Mouse (Mus musculus): Measurements from ENCODE around the gene Slc39a10. TPM values are rescaled to one million over a fixed set of nuclear protein-coding genes. Genes with fewer than 3 reads are reported as not detected.

The Slc39a10 gene
- polyA plus RNA-seq, 1 experiment, result 3.8 TPM

DNA sequence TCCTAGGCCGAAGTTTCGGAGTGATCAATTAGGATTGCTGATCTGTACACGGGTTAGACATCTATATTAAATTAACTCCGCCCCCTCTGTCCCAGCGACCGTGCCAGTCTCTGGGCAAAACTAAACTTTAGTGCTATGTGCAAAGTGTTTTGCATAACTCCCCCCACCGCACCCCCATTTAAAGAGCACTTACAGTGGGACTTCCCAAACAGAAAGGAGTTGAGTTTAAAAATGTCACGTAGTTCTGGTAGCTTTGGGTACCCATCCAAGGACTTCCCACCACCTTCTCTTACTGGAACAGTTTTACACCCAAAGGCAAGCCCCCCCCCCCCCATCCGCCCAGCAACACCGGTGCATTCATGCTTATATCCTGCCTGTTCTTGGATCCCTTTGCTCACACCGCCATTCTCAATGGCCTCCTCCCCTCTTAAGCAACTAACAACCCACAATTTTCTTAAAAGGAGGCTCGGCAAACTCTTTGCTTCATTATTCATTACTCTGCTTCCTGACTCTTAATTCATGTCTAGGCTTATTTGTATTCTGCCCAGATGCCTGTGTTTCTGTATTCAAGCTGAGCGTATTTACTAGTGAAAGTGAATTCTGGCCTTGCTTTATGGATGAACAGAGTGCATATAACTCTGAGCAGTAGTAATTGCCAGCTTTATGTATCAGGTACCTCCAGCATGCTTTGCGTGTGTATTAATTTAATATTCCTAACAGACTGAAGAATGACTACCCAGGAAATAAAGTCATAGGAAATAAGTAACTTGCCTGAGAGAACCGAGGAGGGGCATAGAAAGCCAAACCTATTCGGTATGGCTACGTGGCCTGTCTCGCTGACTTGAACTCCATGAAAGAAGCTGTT lies 38.4 kb downstream of the Slc39a10 start:
- Histone ChIP-seq H3K4me1 (ENCODE audit: control insufficient read depth, insufficient read depth, insufficient read length) (peaks cover 2% of the 10 kb centered on the region; the same call in 1 of the 2 replicates), H3K27ac (ENCODE audit: insufficient read depth, low read length) (peak overlapping the region; percentile 99), H3K27me3 (ENCODE audit: control insufficient read depth, insufficient read depth, low read length) (no peaks in the 10 kb centered on the region), H3K4me3 (ENCODE audit: extremely low read depth, insufficient read depth, insufficient read length) (peak overlapping the region; percentile 78), H3K36me3 (ENCODE audit: control insufficient read depth, insufficient read depth, low read length) (no peaks in the 10 kb centered on the region)
- 24% methylated on average over 18 of the region's 18 CpGs for WGBS
- DNase-seq (ENCODE audit: low read depth in 1 of 2, low spot score in 2 of 2), result peak; percentile 77 to 88
- TF ChIP-seq POLR2A (IDR thresholded peaks at IDR 0.05; ENCODE audit: low read depth, low read length) (peak; percentile 14; the same call in 1 of the 2 replicates), CTCF (IDR thresholded peaks at IDR 0.05; ENCODE audit: extremely low read depth, insufficient read depth, insufficient read length, insufficient replicate concordance) (no peak)

DNA sequence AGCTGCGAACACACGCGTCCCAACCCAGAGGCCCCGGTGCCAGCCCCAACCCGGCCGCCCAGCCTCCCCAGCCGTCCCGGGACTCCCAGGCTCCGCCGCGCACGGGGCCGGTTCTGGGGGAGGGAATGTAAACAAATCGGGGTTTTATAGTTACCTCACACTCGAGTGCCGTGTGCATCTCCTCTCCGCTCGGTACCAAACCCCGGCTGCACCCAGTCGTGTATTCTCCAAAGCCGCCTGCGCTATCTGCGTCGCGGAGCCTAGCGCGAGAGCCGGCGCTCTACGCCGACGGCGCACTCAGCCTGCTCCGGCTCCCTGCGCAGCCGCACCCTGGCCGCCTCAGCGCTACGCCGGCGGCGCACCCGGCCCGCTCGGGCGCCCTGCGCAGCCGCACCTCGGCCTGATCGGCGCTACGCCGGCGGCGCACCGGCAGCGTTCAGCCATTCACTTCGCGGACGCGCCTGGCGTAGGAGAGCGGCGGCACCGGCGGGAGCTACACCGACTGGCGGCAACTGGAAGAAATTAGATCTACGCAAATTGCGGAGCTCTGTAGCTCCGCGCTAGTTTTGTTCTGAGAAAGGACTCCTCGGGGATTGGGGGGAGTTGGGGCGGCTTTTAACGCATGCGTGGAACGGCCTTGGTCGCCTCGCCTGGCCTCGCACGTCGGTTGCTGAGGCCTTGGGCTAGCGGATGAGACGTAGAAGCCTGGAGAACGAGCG lies 39.2 kb downstream of the Slc39a10 start:
- H3K4me3 ChIP-seq (ENCODE audit: extremely low read depth, insufficient read depth, insufficient read length), result peak overlapping the region; percentile 85
- H3K27me3 ChIP-seq (ENCODE audit: control insufficient read depth, insufficient read depth, low read length), result no peaks in the 10 kb centered on the region
- under 1% methylated on average over 86 of the region's 86 CpGs for WGBS
- peak overlapping the region; percentile 99 for H3K27ac ChIP-seq (ENCODE audit: insufficient read depth, low read length)
- H3K4me1 ChIP-seq (ENCODE audit: control insufficient read depth, insufficient read depth, insufficient read length), result no peaks in the 10 kb centered on the region; the same call in 1 of the 2 replicates
- TF ChIP-seq POLR2A (IDR thresholded peaks at IDR 0.05; ENCODE audit: low read depth, low read length) (peak; percentile 88), CTCF (IDR thresholded peaks at IDR 0.05; ENCODE audit: extremely low read depth, insufficient read depth, insufficient read length, insufficient replicate concordance) (no peak)
- H3K36me3 ChIP-seq (ENCODE audit: control insufficient read depth, insufficient read depth, low read length), result no peaks in the 10 kb centered on the region
- peak; percentile 91 to 94 for DNase-seq (ENCODE audit: low read depth in 1 of 2, low spot score in 2 of 2)

DNA sequence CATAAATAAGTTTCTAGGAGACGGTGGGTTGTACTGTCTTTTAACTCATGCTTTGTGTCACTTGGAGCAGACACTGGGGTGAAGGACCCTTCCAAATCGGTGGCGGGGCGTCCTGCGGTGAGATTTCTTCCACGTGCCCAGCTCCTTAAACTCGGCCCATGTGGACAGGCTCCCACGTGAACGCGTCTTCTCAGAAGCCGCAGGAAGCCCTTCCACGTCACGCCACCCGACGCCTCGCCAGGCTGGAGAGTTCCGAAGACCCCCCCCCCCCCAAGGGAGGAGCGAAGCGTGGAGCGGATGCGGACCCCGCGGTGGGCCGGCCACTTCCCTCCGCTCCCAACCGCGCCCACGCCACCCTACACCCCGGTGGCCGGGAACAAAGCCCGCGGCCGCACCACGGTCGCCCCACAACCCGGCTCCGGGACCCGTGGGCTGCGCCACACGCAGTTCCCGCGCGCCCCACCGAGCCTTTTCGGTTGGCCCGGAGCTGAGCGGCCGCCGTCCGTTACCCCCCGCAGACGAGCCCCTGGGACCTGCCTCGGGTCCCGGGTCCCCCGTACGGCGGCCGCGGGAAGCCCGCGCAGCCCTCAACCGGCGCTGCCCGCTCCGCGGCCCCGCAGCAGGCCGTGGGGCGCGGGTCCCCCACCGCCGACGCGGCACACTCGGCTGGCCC lies 39.9 kb downstream of the Slc39a10 start:
- no peaks in the 10 kb centered on the region for H3K36me3 ChIP-seq (ENCODE audit: control insufficient read depth, insufficient read depth, low read length)
- no peaks in the 10 kb centered on the region for H3K27me3 ChIP-seq (ENCODE audit: control insufficient read depth, insufficient read depth, low read length)
- no peaks in the 10 kb centered on the region; the same call in 1 of the 2 replicates for H3K4me1 ChIP-seq (ENCODE audit: control insufficient read depth, insufficient read depth, insufficient read length)
- WGBS, result under 1% methylated on average over 67 of the region's 75 CpGs
- peak overlapping the region; percentile 85 for H3K4me3 ChIP-seq (ENCODE audit: extremely low read depth, insufficient read depth, insufficient read length)
- TF ChIP-seq CTCF (IDR thresholded peaks at IDR 0.05; ENCODE audit: extremely low read depth, insufficient read depth, insufficient read length, insufficient replicate concordance), result no peak
- peak in 1 of 2 experiments; percentile 50 for DNase-seq (ENCODE audit: low read depth in 1 of 2, low spot score in 2 of 2)
- peak overlapping the region; percentile 99 for H3K27ac ChIP-seq (ENCODE audit: insufficient read depth, low read length)

DNA sequence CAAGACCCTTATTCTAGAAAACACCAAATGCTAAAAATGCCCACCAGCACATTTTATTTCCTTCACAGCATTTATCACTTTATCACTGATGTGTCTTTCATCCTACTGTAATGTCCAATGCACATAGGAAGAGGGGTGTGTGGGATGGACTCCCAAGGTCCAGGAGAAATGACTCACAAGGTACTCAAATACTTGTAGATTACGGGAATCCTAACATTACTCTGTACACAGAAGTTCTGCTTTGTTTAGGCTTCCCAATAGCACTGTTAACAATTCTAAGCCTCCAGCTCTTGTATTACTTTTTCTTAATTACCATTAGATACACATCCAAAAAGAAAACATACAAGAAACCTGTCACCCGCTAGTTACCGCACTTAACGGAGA lies 40.4 kb downstream of the Slc39a10 start:
- H3K4me3 ChIP-seq (ENCODE audit: extremely low read depth, insufficient read depth, insufficient read length), result peak overlapping the region; percentile 85
- TF ChIP-seq POLR2A (IDR thresholded peaks at IDR 0.05; ENCODE audit: low read depth, low read length), result no peak
- no peak for DNase-seq (ENCODE audit: low read depth in 1 of 2, low spot score in 2 of 2)
- 2% methylated on average over 4 of the region's 4 CpGs for whole genome bisulfite sequencing
- H3K27me3 ChIP-seq (ENCODE audit: control insufficient read depth, insufficient read depth, low read length), result no peaks in the 10 kb centered on the region
- H3K36me3 ChIP-seq (ENCODE audit: control insufficient read depth, insufficient read depth, low read length), result no peaks in the 10 kb centered on the region
- no peaks in the 10 kb centered on the region; the same call in 1 of the 2 replicates for H3K4me1 ChIP-seq (ENCODE audit: control insufficient read depth, insufficient read depth, insufficient read length)
- H3K27ac ChIP-seq (ENCODE audit: insufficient read depth, low read length), result peak overlapping the region; percentile 99; the same call in 1 of the 2 replicates

DNA sequence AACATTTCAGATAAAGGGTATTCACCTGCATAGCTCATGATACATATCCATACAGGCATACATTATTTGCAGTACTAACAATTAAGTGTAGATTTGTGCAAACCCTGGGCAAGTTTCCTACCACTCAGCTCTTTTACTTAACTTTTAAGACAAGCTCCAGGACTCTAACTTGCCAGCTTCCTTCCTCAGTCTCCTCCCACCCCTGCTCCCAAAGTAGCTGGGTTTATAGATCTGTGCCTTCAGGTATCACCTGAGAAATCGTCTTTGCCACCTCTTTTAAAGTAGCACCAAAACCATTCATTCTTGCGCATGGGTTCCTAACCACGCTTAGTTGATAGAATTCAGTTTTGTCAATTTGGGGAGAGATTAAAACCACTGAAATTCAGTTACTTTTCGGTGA lies 41.1 kb downstream of the Slc39a10 start:
- H3K4me1 ChIP-seq (ENCODE audit: control insufficient read depth, insufficient read depth, insufficient read length), result no peaks in the 10 kb centered on the region; the same call in 1 of the 2 replicates
- no peak for DNase-seq (ENCODE audit: low read depth in 1 of 2, low spot score in 2 of 2)

DNA sequence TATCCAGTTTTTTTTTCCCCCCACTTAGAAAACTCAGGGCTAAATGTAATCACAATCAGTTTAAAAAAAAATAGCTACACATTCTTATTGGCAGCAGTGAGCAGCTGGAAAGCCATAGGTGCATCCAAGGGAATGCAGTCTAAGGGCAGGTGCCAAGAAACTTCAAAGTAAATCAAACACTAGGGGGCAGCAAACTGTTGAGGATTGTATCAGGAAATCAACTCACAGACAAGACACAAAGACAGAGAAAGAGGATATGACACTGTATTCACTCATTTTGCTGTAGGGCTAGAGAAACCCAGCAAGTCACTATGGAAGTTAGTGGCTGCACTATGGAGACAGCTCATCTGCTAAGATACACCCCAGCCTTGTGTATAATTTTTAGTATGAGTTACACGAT lies 42.9 kb downstream of the Slc39a10 start:
- WGBS, result 50% methylated on average over 1 of the region's 1 CpGs
- DNase-seq (ENCODE audit: low read depth in 1 of 2, low spot score in 2 of 2), result peak; percentile 43 to 72

More for the DNA sequence above, 41.1 kb downstream of the Slc39a10 start:
- 29% methylated on average over 4 of the region's 4 CpGs for WGBS
- no peak for TF ChIP-seq CTCF (IDR thresholded peaks at IDR 0.05; ENCODE audit: extremely low read depth, insufficient read depth, insufficient read length, insufficient replicate concordance)
- TF ChIP-seq POLR2A (IDR thresholded peaks at IDR 0.05; ENCODE audit: low read depth, low read length), result no peak
- Histone ChIP-seq H3K27me3 (ENCODE audit: control insufficient read depth, insufficient read depth, low read length) (no peaks in the 10 kb centered on the region), H3K27ac (ENCODE audit: insufficient read depth, low read length) (no peak overlapping the region), H3K36me3 (ENCODE audit: control insufficient read depth, insufficient read depth, low read length) (no peaks in the 10 kb centered on the region), H3K4me3 (ENCODE audit: extremely low read depth, insufficient read depth, insufficient read length) (no peak overlapping the region)

More for the DNA sequence above, 42.9 kb downstream of the Slc39a10 start:
- H3K4me1 ChIP-seq (ENCODE audit: control insufficient read depth, insufficient read depth, insufficient read length), result no peaks in the 10 kb centered on the region; the same call in 1 of the 2 replicates
- no peak overlapping the region for H3K4me3 ChIP-seq (ENCODE audit: extremely low read depth, insufficient read depth, insufficient read length)
- H3K36me3 ChIP-seq (ENCODE audit: control insufficient read depth, insufficient read depth, low read length), result no peaks in the 10 kb centered on the region
- H3K27ac ChIP-seq (ENCODE audit: insufficient read depth, low read length), result no peak overlapping the region
- H3K27me3 ChIP-seq (ENCODE audit: control insufficient read depth, insufficient read depth, low read length), result no peaks in the 10 kb centered on the region
- peak; percentile 19; the same call in 1 of the 2 replicates for TF ChIP-seq CTCF (IDR thresholded peaks at IDR 0.05; ENCODE audit: extremely low read depth, insufficient read depth, insufficient read length, insufficient replicate concordance)
- TF ChIP-seq POLR2A (IDR thresholded peaks at IDR 0.05; ENCODE audit: low read depth, low read length), result no peak
